Mouse (Mus musculus) lung, adult 2 months (tissue): ENCODE data around the gene Gan.
A peak's percentile ranks its signal among the peaks of the same experiment; 100 is the strongest.

Experiments used
- CTCF ChIP-seq: fragments of 200-500 bp; IDR thresholded peaks from 2 replicates; pipeline ENCODE4 v1.5.1; 2011; ENCODE audit warnings: mild to moderate bottlenecking, low read length, control low read depth; ENCODE audit not compliant: insufficient read depth
- POLR2A ChIP-seq: fragments of 200-500 bp; IDR thresholded peaks from 2 replicates; pipeline ENCODE4 v1.6.1; 2011; ENCODE audit warnings: low read depth, mild to moderate bottlenecking, control low read depth, low read length, borderline replicate concordance; ENCODE audit errors: extremely low read depth

GRCm38 (mm10) chr8:117178039-117178438, 20.1 kb downstream of the Gan start:
- no peak for TF ChIP-seq POLR2A
- TF ChIP-seq CTCF = peak; percentile 9; the same call in 1 of the 2 replicates
